Mouse (Mus musculus) lung, postnatal 36 days (tissue): Measurements from ENCODE around the gene Nup188.
A peak's percentile ranks its signal among the peaks of the same experiment; 100 is the strongest.

Source experiments
- DNase-seq: peaks from one replicate; pipeline ENCODE4 v3.0.0; 2022; ENCODE audit warnings: mixed read lengths

Gene Nup188

DNA sequence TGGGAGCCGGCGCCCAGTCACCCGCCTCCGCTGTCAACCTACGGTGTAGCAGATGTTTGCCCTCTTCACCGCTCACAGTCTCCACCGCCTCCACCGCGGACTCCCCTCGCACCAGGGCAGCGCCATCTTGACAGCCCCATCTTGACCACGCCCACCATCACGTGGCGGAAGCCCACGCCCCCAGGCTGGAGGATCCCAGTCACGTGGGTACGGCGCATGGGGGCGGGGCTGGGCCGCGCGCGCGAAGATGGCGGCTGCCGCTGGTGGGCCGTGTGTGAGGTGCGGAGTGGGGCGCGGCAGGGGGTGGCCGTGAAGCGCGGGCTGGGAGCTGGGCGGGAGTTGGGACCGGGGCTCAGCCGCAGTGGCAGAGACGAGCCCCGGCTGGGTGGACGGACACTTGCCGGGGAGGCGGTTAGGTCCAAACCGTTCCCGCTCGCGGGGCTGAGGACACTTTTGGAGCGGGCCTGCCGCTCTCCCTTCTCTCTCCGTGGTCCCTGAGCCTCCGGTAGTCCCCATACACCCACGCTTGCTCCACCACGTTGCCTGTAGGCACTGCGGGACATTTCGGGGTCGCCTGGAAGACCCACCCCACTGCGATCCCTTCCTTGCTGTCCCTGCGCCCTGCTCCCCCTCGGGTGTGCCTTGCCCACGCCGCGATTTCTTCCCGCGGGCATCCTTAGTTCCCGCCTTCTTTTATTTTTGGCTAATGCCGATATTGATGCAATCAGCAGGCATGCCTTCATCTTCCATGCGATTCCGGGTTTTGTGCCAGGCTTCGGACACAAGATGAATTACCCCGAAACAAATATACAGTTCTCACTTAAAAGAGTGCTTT lies at the start of gene Nup188, which contains the start of gene Dolk:
Gene Nup188, plus strand, starts transcription at position 206 of the 835 bp plus-strand sequence.
Gene Dolk, minus strand, starts transcription at position 143 of the 835 bp plus-strand sequence.
- peak; percentile 97 for DNase-seq

DNA sequence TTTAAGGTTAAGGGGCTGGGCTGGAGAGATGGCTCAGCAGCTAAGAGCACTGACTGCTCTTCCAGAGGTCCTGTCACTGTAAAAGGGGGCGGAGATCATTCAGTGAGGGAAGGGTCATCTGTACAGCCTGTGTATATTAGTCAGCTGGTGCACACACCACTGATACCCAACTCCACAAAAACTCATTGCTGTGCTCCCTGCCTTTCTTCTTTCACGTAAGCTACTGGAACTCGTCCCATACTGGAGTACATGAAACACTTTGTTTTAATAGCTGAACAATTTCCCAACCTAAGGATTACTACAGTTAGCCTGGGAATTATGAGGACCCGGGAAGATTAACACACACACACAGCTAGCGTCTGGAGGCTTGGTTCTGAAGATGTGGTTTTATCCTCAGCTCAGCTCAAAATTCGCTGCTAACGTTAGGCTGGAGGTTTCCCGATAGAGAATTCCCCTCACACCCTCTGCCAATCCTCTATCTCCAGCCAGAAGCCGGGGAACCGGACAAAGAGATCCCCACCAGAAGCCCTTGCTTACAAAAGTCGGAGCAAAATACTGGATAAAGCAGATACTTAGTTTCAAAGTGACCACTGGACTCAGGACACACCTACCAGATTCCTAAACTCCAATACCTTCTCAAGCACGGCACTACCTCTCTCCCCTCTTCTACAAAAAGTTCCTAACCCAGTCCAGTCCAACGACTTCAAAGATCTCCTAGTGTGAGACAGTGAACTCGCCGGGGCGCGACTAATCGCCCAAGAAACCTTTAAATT lies 49.6 kb upstream of the Nup188 start:
- no peak for DNase-seq

- DNase-seq: peak; percentile 100
Observed at GRCm38 (mm10) chr2:30237199-30237880, 48.9 kb upstream of the Nup188 start, which contains the start of gene Lrrc8a. Gene Lrrc8a (plus strand): TSS chr2:30237715.

DNA sequence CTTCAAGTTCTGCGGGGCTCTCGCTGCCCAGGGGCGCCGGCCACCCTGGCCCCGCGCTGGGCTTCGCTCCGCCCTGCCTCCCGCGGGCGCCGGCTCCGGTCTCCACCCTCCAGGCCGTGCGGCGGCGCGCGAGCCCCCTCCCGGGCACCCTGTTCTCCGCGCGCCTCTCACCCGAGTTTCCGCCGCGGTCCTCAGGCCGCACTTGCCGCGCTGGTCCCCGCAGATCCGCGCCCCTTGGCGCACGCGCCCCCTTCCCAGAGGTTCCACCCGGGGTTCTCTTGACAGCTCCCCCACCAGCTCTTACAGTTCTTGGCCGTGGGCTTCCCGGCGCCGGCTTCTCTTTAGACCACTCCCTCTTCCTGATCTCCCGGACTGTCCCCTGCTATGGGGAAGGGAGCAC lies 48.3 kb upstream of the Nup188 start:
- peak; percentile 64 for DNase-seq

- DNase-seq: no peak
Observed at GRCm38 (mm10) chr2:30238906-30239465, 47.2 kb upstream of the Nup188 start.

DNA sequence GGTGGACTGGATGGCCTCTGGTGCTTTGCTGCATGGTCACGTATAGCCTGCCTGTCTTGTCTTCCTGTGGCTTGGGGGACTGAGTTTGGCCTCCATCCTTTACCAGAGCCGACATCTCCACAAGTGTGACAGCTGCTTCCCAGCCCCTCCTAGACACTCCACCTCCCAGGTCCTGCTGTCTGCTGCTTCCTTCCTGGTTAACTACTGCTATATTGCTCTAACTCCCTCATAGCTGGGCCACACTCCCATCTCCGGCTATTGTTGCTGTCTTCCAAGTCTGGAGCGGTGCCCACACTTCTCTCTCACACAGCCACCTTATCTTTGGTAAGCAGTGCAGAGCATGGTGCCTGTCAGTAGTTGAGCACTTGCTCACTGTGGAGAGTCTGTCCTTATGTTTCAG lies 46.4 kb upstream of the Nup188 start:
- peak; percentile 83 for DNase-seq

- DNase-seq: no peak
Observed at GRCm38 (mm10) chr2:30240267-30240666, 45.9 kb upstream of the Nup188 start, which contains the start of gene Gm28035. Gene Gm28035 (plus strand): TSS chr2:30240567.

GRCm38 (mm10) chr2:30242509-30242908 lies 43.7 kb upstream of the Nup188 start:
- DNase-seq: peak; percentile 92

DNA sequence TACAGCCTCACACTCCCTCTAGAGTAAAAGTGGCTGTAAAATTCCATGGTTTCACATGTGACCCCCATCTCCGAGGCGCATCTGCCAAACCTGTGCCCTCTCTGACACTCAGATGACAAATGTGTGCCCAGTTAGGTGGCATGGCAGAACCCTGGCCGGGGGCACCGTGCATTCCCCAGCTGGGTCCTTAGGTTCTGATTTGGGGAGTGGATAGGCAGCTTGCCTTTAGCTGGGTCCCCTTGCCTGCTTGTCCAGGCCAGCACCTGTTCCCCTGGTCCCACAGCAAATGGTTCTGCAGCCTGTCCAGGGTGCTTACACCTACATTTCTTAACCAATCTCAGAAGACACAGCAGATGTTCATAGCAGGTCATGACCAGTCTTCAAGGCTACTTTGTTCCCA lies 42.8 kb upstream of the Nup188 start:
- no peak for DNase-seq

- DNase-seq: no peak
Observed at GRCm38 (mm10) chr2:30244595-30245178, 41.5 kb upstream of the Nup188 start.

DNA sequence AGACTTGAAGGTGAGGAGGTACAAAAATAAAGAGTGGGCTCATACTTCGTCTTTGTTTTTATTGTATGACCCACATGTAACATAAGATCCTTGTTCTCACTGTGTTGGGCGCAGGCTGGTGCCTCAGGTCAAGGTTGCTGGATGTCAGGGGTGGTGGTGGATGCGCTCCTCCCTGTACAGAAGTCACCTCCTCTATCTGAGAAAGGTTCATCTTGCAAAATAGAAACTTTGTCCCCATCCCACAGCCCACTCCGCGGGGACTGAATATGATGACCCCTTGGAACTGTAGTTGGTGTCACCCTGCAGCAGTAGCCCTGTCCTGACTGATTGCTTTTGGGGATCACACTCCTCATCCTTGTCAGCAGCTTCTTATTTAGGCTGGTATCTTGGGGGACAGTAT lies 39.2 kb upstream of the Nup188 start:
- no peak for DNase-seq

DNA sequence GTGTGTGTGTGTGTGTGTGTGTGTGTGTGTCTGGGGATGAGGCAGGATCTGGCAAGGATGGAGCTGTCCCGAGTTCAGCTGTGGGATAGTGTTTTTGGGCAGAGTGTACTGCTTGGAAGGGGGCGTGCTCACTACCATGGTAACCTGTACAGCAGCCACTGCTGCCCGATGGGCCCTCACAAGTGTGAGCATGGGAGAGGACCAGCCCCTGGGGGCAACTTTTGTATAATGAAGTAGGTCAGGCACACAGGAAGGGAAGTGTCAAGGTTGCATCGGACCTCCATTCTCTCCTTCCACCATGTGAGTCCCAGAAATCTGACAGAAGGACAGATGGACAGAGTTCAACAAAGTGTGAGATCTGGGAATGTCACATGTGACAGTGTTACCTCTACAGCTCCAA lies 38.5 kb upstream of the Nup188 start:
- no peak for DNase-seq

GRCm38 (mm10) chr2:30249182-30249581 lies 37.0 kb upstream of the Nup188 start:
- DNase-seq: no peak

DNA sequence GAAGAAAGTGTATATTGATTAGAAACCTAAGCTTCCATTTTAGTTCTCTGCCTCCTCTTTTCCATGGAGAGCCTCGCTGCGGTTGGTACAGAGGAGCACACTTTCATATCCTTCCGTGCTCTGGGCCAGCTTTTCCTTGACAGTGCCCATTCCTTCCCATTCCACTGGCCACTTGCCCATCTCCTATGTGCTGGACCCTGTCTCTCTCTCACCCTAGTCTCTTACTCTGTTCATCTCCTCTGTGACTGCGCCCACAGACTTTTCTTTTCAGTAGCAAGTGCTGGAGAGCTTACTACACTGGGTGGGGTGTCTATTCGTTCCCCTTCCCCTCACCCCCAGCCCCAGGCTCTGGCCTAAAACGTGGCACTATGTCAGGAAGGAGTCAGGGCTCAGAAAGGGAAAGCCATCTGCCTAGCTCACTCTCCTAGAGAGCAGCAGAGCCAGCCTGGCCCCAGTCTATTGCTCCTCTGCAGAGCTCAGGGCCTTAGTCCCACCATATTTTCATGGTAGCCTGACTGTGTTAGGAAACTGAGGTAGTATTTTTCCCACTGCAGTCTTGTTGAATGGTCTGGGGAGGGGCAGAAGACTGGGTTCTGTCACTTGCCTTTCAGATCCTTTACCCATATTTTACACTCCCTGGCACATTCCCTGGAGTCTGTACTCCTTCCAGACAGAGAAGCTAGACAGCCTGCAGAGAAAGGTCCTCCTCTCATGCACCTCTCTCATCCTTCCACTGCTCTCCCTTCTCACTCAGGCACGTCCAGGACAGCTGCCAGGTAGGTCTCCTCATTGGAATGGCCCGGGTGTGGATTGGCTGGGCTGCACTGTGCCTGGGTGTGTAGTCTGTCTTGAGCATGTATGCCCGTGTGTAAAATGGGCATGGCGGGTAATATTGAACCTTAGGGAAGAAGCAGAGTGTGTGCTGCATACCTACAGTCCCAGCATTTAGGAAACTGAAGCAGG lies 35.8 kb upstream of the Nup188 start:
- DNase-seq: no peak

DNA sequence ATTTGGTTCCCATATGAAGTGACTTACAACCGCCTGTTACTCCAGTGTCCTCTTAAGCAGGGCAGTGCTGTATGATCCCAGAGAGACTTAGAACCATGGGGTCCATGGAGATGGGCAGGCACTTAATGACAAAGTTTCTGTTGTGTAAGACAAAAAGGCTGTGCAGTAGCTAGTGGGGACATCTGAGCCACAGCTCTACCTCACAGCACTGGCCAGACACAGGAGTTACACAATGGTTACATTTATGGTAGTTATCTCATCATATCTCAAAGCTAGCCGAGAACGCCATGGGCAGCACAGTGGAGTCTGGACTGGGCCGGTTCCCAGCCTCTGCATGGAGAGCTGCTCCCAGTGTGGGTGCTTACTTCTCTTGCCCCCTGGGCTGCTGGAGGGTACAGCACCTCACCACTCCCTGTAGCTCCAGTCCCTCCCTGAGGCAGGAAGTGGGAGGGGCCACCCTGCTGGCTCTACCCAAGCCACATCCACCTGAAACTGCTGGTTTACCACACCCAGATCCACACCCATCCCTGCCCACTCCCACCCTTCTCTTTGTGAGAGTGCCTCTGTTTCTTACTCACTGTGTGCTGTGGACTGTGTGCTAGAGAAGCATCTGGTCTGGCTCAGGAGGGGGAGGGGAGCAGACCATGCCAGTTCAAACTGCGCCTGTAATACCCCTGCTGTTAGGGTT lies 34.6 kb upstream of the Nup188 start:
- peak; percentile 70 for DNase-seq

GRCm38 (mm10) chr2:30252521-30252920 lies 33.7 kb upstream of the Nup188 start:
- no peak for DNase-seq

DNA sequence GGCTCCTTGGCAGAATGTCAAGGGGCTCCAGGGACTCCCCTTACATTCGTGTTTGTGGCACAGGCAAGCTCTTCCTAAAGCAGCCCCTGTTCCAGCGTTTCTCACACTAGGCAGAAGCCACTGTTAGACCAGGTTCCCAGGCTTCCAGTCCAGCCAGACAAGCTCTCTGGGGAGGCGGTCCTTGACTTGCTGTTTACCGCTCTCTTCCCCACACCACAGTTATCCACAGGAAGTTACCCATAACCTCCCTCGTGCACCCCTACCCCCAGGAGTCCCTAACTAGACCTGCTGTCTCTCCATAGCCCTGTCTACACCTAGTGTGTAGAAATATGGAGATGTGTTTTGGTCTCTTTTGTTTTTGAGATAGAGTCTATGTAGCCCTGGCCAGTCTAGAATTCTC lies 32.4 kb upstream of the Nup188 start:
- no peak for DNase-seq

GRCm38 (mm10) chr2:30255631-30256395 lies 30.4 kb upstream of the Nup188 start:
- DNase-seq: no peak

DNA sequence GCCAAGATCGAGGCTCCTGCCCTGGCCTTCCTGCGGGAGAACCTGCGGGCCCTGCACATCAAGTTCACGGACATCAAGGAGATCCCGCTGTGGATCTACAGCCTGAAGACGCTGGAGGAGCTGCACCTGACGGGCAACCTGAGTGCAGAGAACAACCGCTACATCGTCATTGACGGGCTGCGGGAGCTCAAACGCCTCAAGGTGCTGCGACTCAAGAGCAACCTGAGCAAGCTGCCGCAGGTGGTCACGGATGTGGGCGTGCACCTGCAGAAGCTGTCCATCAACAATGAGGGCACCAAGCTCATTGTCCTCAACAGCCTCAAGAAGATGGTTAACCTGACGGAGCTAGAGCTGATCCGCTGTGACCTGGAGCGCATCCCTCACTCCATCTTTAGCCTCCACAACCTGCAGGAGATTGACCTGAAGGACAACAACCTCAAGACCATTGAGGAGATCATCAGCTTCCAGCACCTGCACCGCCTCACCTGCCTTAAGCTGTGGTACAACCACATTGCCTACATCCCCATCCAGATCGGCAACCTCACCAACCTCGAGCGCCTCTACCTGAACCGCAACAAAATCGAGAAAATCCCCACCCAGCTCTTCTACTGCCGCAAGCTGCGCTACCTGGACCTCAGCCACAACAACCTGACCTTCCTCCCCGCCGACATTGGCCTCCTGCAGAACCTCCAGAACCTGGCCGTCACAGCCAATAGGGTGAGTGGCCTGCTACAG lies 29.4 kb upstream of the Nup188 start:
- DNase-seq: no peak
